ENCODE assay signal across 8 mouse cellular contexts in genomic region chr19:44135072-44135959, GRCm38 (mm10). TPM values are rescaled to one million over a fixed set of nuclear protein-coding genes. Genes with fewer than 3 reads are reported as not detected.
A peak's percentile ranks its signal among the peaks of the same experiment; 100 is the strongest.
DNase-seq lines count a peak whose midpoint lies in the region; ATAC-seq lines count a peak whose summit lies in the region.

Gene Cwf19l1 (minus strand): TSS chr19:44135876.

- ATAC-seq in hindbrain, embryonic 15.5 days (ENCODE audit: low FRiP score, low read depth), result peak; percentile 93

- peaks cover 15% of the 10 kb centered on the region for H3K4me1 ChIP-seq in hindbrain, embryonic 15.5 days (replicated peaks)

- peak within 1 kb of the TSS; percentile 69 for H3K9ac ChIP-seq in hindbrain, embryonic 15.5 days

- DNase-seq in T-cell, adult 2 months (ENCODE audit: low spot score), result peak; percentile 81
- DNase-seq in cerebellum, postnatal 36 days, result peak; percentile 89 to 92
- DNase-seq in frontal cortex, postnatal 36 days (ENCODE audit: low spot score in 2 of 2), result peak; percentile 81 to 89
- DNase-seq in left cerebral cortex, adult 11 months (ENCODE audit: low spot score), result peak; percentile 85
- peak; percentile 88 to 90 for DNase-seq in lung, postnatal 4 days
- DNase-seq in retina, postnatal 7 days (ENCODE audit: low read depth, low spot score), result peak; percentile 86
- peak; percentile 72 for DNase-seq in urinary bladder, adult 2 months (ENCODE audit: low spot score)

- peak within 1 kb of the TSS; percentile 88 for H3K4me2 ChIP-seq in hindbrain, embryonic 15.5 days

- no peaks in the 10 kb centered on the region for H3K27me3 ChIP-seq in hindbrain, embryonic 15.5 days

- peak within 1 kb of the TSS; percentile 77 for H3K4me3 ChIP-seq in hindbrain, embryonic 15.5 days

- H3K9me3 ChIP-seq in hindbrain, embryonic 15.5 days, result no peaks in the 10 kb centered on the region

- H3K36me3 ChIP-seq in hindbrain, embryonic 15.5 days, result peaks cover 30% of the 10 kb centered on the region

- under 1% methylated on average over 45 of the region's 45 CpGs for WGBS in hindbrain, embryonic 15.5 days

- peak within 1 kb of the TSS; percentile 94 for H3K27ac ChIP-seq in hindbrain, embryonic 15.5 days (replicated peaks)

RNA-seq across cellular contexts. Expression of gene Cwf19l1, which starts in this region (rescaled TPM):
- polyA plus RNA-seq in hindbrain, embryonic 15.5 days (2015; fragmentation: Nextera tagmentation; extraction: Ambion mirVana), result 29.8 and 30.1 TPM in 2 replicates
- 15.0 and 17.0 TPM in 2 replicates for polyA plus RNA-seq in urinary bladder, adult 2 months (2012; rRNA removed)

Comparison
In these comparisons a context has a peak if more than half of its experiments do, and no peak if none do; other contexts are left out.
1. Peak in every context shown above with its lines: DNase-seq, ATAC-seq, H3K4me3 ChIP-seq and H3K27ac ChIP-seq.